Mouse (Mus musculus): ENCODE data around the gene 5430403G16Rik. TPM values are rescaled to one million over a fixed set of nuclear protein-coding genes. Genes with fewer than 3 reads are reported as not detected.
"Not testable (repeated sequence)": the region's sequence is repeated elsewhere in the genome, so short reads cannot be mapped to it uniquely, and the experiment has no call there.

The 5430403G16Rik gene
- polyA plus RNA-seq (2011; ENCODE audit: insufficient read depth, insufficient read length, low replicate concordance, missing spikeins): 0.59 and 0.72 TPM in 2 replicates

GRCm38 (mm10) chr5:109690537-109691201 lies at the start of gene 5430403G16Rik:
5430403G16Rik (minus strand) TSS chr5:109691041.
- not testable (repeated sequence) for H3K4me1 ChIP-seq (ENCODE audit: control insufficient read depth, insufficient read depth, low read length)
- H3K4me3 ChIP-seq (replicated peaks; ENCODE audit: control insufficient read depth, low read depth, low read length): peak within 1 kb of the TSS; percentile 81
- WGBS: under 1% methylated on average over 26 of the region's 26 CpGs
- TF ChIP-seq POLR2A (IDR thresholded peaks at IDR 0.05; ENCODE audit: borderline replicate concordance, control insufficient read depth, low read depth, low read length): peak; percentile 29; the same call in 1 of the 2 replicates
- H3K27ac ChIP-seq (ENCODE audit: control insufficient read depth, insufficient read depth, low read depth, low read length, poor library complexity): peak within 1 kb of the TSS; percentile 69

GRCm38 (mm10) chr5:109717341-109717740 lies 26.5 kb upstream of the 5430403G16Rik start:
- 70% methylated on average over 3 of the region's 3 CpGs for WGBS
- H3K4me3 ChIP-seq (replicated peaks; ENCODE audit: control insufficient read depth, low read depth, low read length); H3K27ac ChIP-seq (ENCODE audit: control insufficient read depth, insufficient read depth, low read depth, low read length, poor library complexity); H3K4me1 ChIP-seq (ENCODE audit: control insufficient read depth, insufficient read depth, low read length): not testable (repeated sequence)

- WGBS: 77% methylated on average over 5 of the region's 5 CpGs
- H3K4me3 ChIP-seq (replicated peaks; ENCODE audit: control insufficient read depth, low read depth, low read length): peak overlapping the region; percentile 63
- H3K27ac ChIP-seq (ENCODE audit: control insufficient read depth, insufficient read depth, low read depth, low read length, poor library complexity): not testable (repeated sequence)
Observed at GRCm38 (mm10) chr5:109691205-109691965, 544 bp upstream of the 5430403G16Rik start.

GRCm38 (mm10) chr5:109682921-109683320 lies 7.9 kb downstream of the 5430403G16Rik start:
- 76% methylated on average over 4 of the region's 4 CpGs for WGBS
- Histone ChIP-seq H3K4me3 (replicated peaks; ENCODE audit: control insufficient read depth, low read depth, low read length) (no peak overlapping the region), H3K27ac (ENCODE audit: control insufficient read depth, insufficient read depth, low read depth, low read length, poor library complexity) (no peak overlapping the region), H3K4me1 (ENCODE audit: control insufficient read depth, insufficient read depth, low read length) (no peaks in the 10 kb centered on the region)
- TF ChIP-seq CTCF (IDR thresholded peaks at IDR 0.05; ENCODE audit: control insufficient read depth, insufficient read depth, low read length): no peak
- TF ChIP-seq POLR2A (IDR thresholded peaks at IDR 0.05; ENCODE audit: borderline replicate concordance, control insufficient read depth, low read depth, low read length): no peak

More at GRCm38 (mm10) chr5:109691205-109691965, 544 bp upstream of the 5430403G16Rik start:
- H3K4me1 ChIP-seq (ENCODE audit: control insufficient read depth, insufficient read depth, low read length): not testable (repeated sequence)

Other genes starting within 250 kb of the 5430403G16Rik start
- 9.9 and 26.5 TPM in 2 replicates for gene Crlf2, start 132.0 kb downstream of the 5430403G16Rik start, polyA plus RNA-seq (2011; ENCODE audit: insufficient read depth, insufficient read length, low replicate concordance, missing spikeins)
- 0.97 and 6.3 TPM in 2 replicates for gene 4930522L14Rik, start 60.8 kb upstream of the 5430403G16Rik start, polyA plus RNA-seq (2011; ENCODE audit: insufficient read depth, insufficient read length, low replicate concordance, missing spikeins)
- 1.2 TPM in 2 replicates for gene Gm15446, start 232.4 kb upstream of the 5430403G16Rik start, polyA plus RNA-seq (2011; ENCODE audit: insufficient read depth, insufficient read length, low replicate concordance, missing spikeins)

Measured in bone marrow, adult 2 months (tissue).